Mouse (Mus musculus) adrenal gland, postnatal 25 days (tissue): Measurements from ENCODE around the gene Npdc1. TPM values are rescaled to one million over a fixed set of nuclear protein-coding genes. Genes with fewer than 3 reads are reported as not detected.

Experiments used
- DNase-seq: peaks from one replicate; pipeline ENCODE4 v3.0.0; 2021; ENCODE audit warnings: mixed read lengths
- long read RNA-seq: library from polyadenylated mRNA; stranded (forward); transcript quantifications from one replicate; pipeline ENCODE4 v2.0.0, GENCODE M21; 2021
- total RNA-seq: library from RNA; stranded (reverse); gene quantifications from 2 replicates; pipeline ENCODE4 v1.2.3, GENCODE M21; 2021

The Npdc1 gene
- total RNA-seq, result 120 and 134 TPM in 2 replicates
- long read RNA-seq, transcript Npdc1-202 (9 exons, 1,485 nt), result major isoform, 54 of 72 reads
- long read RNA-seq, partial matches to known transcripts, result 10 of 72 reads
- long read RNA-seq, other reads (novel, unspliced or antisense), result 7 of 72 reads

DNA sequence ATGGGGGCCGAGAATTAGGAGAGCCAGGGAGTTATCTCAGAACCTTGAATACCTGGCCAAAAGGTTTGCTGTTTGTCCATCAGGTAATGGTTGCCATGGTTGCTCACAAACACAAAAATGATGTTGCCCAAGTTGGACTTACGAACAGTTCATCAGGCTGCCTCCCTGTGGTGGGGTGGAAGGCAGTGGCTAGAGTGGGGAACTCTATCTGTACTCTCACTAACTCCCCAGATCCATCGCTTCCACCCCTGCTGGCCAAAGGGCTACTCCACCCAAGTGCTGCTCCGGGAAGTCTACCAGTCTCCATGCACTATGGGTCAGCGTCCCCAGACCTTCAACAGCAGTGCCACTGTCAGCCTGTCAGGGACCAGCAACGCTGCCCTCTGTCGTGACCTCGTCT, at the start of gene Npdc1:
Npdc1 (plus strand) TSS at position 301 of the 400 bp plus-strand sequence.
- DNase-seq, result no peak

DNA sequence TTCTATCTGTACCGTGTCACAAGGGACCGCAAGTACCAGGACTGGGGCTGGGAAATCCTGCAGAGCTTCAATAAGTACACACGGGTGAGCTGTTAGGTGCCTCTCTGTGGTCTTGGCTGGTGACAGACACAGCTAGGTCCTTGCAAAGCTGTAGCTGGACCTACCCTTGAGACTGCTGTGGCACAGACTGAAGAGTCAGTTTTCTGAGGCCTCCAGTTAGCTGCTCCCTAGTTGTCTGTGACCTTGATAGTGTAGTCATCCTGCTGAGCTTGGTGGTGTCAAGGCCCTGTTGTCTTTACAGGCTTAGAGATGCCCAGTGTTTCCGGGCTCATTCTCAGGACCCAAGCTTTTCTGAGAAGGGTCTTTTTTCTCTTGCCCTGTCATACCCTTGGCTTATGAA, 49.7 kb upstream of the Npdc1 start:
- DNase-seq, result no peak

DNA sequence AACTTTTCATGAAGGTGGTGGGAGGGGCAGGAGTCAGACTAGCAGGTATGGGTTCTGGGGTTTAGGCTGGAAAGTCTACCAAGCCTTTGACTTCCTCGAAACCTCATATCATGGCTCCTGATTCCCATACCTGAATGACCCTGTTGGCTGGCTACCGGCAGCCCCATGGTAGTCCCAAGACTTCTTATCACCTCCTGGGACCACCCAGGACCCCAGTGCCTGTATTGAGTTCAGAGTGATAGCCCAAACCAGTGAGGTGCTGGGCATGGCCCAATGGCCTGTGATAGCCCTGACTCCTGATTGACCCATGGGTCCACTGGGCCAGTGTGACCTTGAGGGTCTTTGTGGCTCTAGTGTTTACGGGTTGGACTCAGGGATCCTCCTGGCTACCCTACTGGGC, 48.5 kb upstream of the Npdc1 start:
- no peak for DNase-seq

DNA sequence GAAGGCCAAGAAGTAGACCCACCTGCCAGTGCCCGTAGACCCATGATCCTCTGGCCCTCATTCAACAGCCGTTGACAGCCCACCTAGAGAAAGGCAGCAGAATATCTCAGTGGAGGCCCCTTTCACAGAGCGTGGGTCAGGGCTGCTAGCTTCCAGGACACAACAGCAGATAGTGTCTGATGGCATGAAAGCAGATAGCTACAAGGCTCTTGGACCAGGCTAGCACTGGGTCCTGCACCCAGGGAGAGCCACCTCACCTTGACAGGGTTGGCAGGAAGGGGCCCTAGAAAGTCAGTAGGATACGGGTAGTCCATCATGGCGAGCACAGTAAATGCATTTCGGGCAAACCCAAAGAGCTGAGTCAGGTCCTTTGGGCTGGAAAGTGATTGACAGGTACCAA, 44.9 kb upstream of the Npdc1 start:
- DNase-seq, result no peak

DNA sequence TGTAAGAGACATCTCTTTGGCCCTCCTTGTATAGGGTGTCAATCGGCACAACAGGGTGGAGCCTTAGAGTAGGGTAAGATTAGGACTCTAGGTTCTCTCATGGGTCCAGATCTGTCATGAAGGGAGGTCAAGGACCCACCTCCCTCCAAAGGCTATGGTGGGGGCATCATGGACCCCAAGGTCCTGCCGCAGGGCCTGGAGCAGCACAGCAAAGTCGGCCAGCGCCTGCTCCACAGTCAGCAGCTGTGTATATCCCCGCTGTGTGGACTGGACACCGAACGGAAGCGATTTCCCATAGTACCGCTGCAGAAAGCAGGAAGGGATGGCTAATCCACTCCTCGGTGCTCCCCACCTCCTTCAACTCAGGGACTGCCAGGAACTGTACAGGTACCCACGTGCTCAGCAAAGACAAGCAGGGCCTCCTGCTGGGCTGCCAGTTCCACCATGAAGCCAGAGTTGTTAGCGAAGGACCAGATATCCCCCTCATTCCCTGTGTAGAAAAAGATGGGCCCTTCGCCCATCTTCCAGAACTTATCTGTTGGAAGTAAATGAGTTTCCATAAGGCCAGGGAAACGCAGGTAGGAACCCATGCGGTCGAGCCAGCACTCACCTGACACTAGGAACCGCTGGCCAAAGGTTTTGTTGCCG, 43.6 kb upstream of the Npdc1 start:
- no peak for DNase-seq

DNA sequence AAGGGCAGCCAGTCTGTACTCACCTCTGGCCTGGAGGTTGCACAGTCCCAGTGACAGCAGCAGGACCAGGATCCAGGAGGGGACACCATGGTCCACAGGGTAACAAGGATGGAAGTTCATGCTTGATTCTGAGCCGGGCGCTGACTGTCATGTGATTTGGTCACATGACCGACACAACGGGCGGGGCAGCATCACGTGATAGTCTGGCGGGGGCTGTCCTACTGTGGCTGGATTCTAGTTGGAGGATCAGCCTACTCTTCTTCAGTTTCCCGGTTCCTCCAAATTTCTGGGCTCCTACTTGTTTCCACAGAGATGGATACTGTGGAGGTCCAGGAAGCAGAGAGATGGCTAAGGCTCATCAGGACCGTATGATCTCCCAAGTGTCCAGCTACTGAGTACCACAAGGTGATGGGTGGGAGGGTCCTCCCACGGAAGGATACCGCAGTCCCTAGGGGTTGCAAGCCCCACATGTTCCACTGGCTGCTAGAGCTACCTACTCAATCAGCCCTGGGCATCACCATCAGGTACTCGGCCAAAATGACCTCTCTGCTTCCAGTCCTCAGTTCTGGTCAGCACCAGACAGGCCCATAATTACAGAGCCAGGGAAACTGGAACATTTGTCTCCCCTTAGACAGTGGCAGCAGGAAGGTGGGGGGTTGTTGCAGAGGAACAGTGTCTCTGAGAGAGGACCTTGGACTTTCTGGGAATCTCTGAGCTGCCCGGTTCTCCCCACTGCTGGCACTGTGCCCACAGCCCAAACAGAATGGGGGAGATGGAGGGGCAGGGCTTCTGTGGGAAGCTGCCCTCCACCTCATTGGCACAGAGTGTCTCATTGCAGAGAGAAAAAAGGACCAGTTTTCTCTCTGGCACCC, 42.7 kb upstream of the Npdc1 start, which contains the start of gene Dpp7:
Dpp7 (minus strand) TSS at position 152 of the 872 bp plus-strand sequence.
- peak; percentile 74 for DNase-seq

DNA sequence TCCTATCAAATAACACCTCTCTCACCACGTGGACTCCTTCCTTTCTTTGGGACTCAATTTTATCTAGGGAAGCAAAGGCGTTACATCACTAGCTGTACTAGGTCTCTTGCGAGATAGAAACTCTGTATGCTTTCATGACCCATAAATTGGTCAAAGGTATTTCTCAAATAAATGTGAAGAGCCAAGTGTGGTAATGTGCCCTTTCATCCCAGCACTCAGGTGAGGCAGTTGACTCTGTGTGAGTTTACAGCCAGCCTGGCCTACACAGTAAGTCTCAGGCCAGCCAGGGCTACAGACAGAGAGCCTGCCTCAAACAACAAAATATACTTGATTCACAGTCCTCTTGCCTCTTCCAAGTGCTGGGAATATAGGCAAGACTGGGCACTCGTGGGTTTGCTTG, 39.3 kb upstream of the Npdc1 start:
- no peak for DNase-seq

DNA sequence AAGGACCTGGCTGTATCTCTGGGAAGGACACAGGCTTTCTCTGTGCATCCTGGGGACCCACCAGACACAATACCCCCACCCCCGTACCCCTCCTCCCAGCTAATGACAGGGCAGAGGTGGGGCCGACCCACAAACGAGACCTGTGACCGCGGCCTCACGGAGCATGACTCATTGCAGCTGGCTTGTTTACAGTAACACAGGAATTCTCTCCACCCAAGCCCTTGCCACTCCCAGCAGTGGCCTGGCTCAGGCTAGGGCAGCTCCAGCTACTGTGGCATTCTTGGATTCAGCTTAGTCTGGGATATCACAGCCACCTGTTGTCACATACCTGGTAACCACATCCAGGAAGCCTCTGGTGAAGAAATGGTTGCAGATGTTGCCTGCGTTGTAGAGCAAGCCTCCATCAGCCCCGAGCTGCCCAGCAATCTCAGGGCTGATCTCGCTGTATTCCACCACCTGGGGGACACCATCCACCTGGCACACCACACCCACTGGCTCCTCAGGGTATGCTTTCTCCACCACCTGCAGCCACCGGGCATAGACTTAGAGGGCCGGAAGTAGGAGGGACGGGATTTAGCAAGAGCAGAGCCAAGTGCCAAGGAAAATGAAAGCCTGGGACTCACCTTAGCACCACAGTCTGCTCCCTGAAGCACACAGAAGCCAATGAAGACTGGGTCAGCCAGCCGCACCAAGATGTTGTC, 35.5 kb upstream of the Npdc1 start:
- DNase-seq, result no peak

DNA sequence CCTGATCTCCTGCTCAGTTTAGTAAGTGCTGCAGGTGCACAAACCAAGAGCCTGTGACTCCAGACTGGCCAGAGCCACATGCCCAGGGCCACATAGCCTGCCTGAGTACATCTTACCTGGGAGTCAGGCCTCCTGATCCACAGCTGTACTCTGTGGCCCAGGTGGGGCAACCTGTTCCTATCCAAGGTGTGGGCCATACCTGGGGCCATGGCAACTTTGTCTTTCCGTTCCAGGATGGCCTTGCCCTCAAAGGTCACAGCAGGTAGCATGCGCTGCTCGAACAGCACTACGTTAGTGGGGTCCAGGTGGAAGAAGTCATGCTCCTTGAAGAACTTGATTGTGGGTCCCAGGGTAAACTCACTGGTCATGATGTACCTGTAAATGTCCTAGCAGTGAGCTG, 34.8 kb upstream of the Npdc1 start:
- no peak for DNase-seq

DNA sequence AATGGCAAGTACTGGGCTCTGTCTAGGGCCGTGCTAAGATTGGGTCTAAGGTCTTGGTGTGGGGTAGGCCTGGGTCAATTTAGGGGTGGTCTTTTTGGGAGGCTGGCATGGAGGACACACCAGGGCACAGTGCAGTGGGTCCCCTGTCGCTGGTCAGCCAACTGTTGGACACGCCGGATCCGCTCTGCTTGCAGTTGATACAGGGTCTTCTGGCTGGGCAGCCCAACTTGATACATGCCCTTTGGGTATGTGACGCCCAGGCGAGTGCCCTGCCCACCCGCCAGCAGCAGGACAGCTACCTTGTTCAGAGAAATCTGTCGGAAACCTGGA, 34.4 kb upstream of the Npdc1 start:
- no peak for DNase-seq

DNA sequence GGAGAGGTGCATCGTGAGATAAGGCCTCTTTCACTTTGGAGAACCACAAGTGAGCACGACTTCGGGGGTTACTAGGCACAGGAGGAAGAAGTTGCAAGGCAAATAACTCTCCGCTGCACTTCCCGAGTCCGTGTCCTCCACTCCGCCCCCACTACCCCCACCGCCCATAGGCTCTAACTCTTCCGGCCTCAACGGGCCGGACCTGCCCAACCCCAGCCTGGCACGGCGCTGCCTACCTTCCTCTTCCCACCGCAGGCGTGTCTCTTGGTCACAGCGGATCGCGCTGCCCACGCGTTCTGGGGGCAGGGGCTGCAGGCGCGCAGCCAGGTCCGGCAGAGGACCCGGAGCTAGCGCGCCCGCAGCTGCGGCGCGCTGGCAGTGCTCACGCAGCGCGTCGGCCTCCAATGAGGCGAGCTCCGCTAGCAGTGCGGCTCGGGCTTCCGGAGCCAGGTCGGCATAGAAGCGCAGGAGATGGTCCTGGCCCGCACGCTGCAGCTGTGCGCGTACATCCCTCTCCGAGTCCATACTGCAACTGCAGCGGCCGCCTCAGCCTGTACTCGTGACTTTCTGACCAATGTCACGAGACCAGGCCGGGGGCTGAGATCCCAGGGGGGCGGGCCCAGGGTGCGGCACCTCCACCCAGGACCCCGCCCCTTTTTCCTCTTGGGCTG, 33.9 kb upstream of the Npdc1 start, which contains the start of gene Uap1l1:
Uap1l1 (minus strand) TSS at position 592 of the 671 bp plus-strand sequence.
- DNase-seq, result peak; percentile 83

DNA sequence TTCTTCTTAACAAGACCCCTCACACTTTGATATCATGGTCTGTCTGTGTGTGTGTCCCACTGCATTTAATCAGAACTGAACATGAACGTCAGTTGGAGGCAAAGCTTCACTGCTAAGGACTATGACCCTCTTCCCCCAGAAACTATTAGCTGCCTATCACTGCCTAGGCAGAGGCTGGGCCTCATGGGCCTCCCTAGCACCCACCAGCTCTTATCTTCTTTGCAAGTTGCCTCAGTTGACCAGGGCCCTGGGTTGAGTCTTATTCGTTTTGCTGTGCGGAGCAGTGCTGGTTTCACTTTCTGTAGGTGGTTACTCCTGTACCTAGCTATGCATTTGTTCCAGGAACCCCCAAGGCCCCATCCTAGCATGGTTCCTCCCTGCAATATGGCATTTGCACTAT, 29.2 kb upstream of the Npdc1 start:
- no peak for DNase-seq

DNA sequence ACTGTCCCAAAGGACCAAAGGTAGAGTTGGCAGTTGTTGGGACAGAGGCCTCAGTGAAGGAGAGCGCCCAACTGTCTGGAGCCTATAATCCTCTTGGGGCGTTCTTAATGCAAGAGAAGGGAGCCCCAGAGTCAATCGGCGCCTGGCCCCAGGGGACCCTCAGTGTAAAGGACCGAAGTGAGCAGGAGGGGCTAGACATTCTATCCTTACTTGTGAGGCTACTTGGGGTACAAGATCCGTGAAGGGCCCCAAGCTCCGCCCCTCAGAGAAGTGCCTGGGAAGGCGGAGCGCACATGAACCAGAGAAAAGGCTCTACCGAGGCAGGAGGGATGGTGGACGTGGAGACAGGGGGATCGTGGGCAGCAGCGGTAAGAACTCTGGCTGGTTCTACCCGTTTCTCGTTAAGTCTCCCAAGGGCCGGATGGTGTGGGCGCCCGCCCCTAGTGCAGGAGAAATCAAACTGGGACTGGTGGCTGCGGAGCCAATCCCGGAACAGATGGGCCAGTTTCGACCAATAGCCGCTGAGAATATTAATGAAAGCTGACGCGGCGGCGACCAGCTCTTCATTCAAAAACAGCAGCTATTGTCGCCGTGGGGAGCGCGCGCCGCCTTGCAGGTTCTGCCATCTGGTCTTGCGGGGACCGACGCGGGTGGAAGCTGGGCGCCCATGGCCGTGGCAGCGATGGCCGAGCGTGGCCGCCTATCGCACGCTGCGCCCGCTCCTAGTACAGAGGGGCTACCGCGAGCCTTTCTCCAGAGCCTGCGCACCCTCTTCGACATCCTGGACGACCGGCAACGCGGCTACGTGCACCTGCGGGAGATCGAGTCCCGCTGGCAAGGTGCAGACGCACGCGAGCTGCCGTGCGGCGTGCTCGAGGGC, 27.1 kb upstream of the Npdc1 start, which contains the start of gene Sapcd2:
Sapcd2 (plus strand) TSS at position 558 of the 880 bp plus-strand sequence.
- DNase-seq, result peak; percentile 85

DNA sequence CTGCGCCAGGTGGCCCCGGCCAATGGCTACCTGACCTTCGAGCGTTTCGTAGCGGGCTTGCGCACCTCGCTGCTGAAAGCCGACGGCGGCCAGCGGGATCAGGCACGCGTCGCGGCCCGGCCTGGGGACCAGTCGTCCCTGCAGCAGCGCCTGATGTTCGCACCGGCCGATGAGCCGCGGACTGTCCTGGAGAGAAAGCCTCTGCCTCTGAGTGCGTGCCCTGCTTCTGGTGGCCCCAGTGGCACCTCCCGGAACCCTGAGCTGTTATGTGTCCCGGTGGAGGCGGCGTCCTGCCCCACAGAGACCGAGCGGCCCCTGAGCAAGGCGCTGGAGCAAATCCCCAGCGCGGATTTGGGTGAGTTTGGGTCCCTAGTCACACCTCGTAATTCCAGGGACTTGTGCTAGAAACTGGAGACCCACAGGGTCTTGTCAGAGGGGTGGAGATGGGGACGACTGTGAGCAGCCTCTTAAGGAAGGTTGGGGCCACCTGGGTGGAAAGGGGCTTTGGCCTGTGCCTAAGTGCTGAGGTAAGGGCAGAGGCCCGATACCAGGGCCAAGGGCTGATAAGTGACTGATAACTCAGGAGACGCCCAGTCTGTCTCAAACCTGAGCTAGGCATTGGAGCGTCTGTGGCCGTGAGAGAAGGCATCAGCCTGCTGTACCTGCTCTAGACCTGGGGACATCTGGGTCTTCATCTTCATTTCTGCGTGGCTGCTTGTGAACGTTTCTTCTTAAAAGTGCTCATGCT, 26.3 kb upstream of the Npdc1 start:
- no peak for DNase-seq

DNA sequence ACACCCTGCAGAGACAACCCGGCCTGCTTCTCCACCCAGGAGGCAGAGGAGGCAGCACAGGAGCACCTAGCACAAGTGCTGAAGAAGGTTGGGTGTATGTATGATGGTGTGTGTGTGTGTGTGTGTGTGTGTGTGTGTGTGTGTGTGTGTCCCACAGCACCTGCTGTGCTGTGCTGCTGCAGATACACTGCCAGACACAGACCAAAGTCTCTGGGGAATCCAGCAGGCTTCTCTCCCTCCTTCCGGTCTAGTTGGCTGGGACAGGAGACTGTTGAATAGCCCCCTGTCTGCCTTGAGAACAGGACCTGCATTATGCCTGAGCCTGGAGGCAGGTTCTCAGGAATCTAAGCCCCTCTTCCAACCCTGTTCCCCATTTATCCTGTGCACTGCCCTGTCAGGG, 25.7 kb upstream of the Npdc1 start:
- no peak for DNase-seq

DNA sequence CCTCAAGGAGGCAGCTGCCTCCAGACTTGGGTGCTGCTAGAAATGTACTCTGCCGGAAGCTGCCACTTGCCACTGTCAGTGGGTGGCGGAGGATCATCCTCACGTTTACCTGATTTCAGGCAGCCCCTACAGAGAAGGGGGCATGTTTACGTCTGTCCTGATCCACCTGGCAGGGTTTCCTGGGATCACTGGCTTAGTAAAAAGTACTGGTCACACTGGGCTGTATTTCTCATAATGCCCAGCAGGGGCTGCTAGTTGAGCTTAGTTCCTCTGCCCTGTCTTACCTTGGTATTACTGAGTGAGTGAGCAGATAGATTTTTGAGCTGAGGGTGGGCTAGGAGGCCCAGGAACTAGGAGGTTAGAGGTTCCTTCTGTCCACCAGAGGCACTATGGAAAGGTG, 22.6 kb upstream of the Npdc1 start:
- peak; percentile 57 for DNase-seq

DNA sequence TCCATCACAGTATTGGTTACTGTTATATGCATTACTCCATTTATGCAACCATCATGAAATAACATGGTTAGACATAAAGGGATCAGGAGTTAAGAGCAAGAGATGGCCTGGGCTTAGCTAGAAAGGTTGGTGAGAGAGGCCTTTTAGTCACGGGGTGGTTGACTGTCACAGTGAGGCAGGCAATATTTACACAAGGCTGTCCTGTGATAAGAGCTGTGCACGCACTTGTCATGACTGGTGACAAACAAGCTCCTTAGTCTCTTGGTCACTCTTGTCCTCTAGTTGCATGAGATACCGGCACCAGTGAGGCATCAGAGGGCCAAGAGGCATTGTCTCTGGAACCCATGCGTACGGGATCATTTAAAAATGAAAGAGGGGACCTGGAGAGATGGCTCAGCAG, 14.7 kb upstream of the Npdc1 start:
- no peak for DNase-seq

DNA sequence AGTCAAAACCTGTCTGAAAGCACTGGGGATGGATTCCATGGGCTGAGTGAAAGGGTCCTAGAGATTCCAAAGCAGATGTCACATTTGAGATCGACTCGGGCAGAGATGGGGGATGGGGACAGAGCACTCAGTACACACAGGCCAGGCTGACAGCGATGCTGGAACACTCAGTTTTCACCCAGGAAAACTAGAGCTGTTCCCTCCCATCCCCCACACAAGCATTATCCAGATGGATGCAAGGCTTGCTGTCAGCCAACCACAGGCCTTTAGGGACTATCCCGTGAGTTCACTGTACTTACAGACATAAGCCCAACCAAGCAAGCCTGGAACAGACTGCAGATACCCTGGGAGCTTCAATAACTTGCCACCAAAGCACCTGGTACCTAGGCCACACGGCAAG, 7.9 kb upstream of the Npdc1 start:
- DNase-seq, result no peak

DNA sequence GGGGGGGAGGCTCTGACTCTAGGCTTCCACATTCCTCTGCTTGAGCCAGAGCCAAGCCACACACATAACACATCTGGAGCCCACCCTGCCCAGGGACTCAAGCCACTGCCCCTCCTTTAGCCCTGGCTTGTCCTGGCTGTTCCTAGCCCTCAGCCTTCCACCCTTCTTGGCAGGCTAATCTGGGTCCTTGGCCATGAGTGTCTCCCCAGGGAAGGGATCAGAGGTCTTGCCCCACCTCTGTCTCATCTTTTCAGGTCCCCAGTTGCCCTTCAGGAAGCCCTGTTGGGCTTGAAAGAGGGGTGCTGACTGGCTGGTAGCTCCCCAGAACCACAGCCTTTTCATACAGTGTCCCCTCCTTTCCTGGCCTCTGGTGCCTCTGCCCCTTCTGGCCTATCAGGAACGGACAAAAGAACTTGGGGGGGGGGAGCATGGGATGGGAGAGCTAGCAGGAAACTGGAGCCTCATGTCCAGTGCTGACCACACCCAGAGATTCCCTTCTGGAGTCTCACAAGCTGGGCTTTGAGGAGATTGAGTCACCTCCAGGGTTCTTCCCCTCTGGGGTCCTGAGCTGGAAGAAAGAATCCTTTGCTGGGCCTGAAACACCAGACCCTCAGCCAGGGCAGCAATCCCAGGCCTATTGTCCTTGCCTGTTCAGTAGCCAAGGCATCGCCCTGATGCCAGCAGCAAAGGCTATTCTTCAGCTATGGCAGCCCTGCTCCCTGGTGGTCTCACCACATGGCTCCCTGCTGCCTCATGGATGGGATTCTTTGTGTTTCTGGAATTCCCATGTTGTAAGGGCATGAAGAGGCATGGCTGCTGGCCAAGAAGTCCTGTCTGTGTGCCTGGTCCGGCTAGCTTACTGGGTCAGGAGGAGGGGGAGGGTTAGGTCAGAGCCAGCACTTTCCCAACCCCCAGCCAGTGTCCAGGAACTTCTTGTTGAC, 4.6 kb upstream of the Npdc1 start:
- no peak for DNase-seq
